Mouse (Mus musculus) gastrocnemius, postnatal 14 days (tissue): ENCODE data around the gene Asb10. TPM values are rescaled to one million over a fixed set of nuclear protein-coding genes. Genes with fewer than 3 reads are reported as not detected.
A peak's percentile ranks its signal among the peaks of the same experiment; 100 is the strongest.

ENCODE experiments used
- DNase-seq: peaks from one replicate; pipeline ENCODE4 v3.0.0; 2021; ENCODE audit warnings: mixed read lengths
- intact Hi-C: fragments of 180-260 bp; cut with DNase I; formaldehyde crosslinking; loops from one replicate; pipeline ENCODE4 v1.15.1; 2025; ENCODE audit warnings: low total_unique reads
- total RNA-seq, 2 experiments: library from RNA; stranded (reverse); gene quantifications; 2 replicates each; pipeline ENCODE4 v1.2.3; 2021

The Asb10 gene
- total RNA-seq, 2 experiments from 2014 or later = 36.2 to 38.4 TPM

GRCm38 (mm10) chr5:24539571-24540296 is 1.0 kb downstream of the Asb10 start:
- DNase-seq = no peak
- intact Hi-C loops = loop anchor here (10.0 kb wide), 1 partner anchor 115 kb away; no protein-coding TSS in a partner anchor

GRCm38 (mm10) chr5:24537618-24538017 is 3.2 kb downstream of the Asb10 start:
- DNase-seq = peak; percentile 72
- intact Hi-C loops = loop anchor here (10.0 kb wide), 1 partner anchor 117 kb away; no protein-coding TSS in a partner anchor

- no peak for DNase-seq
- intact Hi-C loops = loop anchor here (10.0 kb wide), 1 partner anchor 118 kb away; no protein-coding TSS in a partner anchor
Measured at GRCm38 (mm10) chr5:24536511-24536910, 4.3 kb downstream of the Asb10 start.

- no peak for DNase-seq
- intact Hi-C loops = loop anchor here (10.0 kb wide), 1 partner anchor 119 kb away; no protein-coding TSS in a partner anchor
Measured at GRCm38 (mm10) chr5:24535731-24536130, 5.0 kb downstream of the Asb10 start.

GRCm38 (mm10) chr5:24534292-24534691 is 6.5 kb downstream of the Asb10 start:
- no peak for DNase-seq
- intact Hi-C loops = loop anchor here (5.0 to 10.0 kb wide), 2 partner anchors 58 to 121 kb away; no protein-coding TSS in a partner anchor

GRCm38 (mm10) chr5:24533391-24533790 is 7.4 kb downstream of the Asb10 start:
- DNase-seq = no peak
- intact Hi-C loops = loop anchor here (5.0 to 10.0 kb wide), 2 partner anchors 59 to 121 kb away; no protein-coding TSS in a partner anchor

DNA sequence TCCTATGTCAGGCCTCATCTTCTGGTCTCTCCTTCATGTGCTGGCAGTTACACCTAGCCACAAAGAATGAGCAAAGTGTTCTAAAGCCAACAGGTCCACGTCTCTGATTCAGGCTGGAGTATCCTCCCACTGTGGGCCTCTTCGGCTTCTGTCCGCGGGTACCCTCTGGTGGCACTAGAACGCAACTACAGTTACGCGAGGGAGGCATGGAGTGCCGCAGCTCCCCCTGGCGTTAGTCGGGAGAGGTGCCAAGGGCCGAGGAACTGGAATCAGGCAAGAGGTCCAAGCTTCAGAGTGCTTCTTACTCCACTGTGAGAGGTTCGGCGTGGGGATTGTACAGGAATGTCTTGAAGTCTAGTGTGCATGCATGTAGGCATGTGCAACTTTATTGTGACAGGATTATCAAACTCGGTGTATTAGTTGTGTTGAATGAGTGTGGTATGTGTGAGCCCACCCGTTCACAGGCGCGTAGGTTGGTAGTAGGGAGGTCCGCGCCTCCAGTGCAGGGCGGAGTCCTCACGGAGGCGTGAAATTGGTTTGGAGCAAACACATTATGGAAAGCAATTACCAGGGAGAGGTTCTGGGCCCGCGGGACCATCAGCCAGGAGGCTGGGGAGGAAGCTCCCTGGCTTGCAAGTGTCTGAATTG is 10.6 kb downstream of the Asb10 start:
- intact Hi-C loops = loop anchor here (5.0 to 10.0 kb wide), 2 partner anchors 62 to 125 kb away; no protein-coding TSS in a partner anchor
- peak; percentile 94 for DNase-seq

DNA sequence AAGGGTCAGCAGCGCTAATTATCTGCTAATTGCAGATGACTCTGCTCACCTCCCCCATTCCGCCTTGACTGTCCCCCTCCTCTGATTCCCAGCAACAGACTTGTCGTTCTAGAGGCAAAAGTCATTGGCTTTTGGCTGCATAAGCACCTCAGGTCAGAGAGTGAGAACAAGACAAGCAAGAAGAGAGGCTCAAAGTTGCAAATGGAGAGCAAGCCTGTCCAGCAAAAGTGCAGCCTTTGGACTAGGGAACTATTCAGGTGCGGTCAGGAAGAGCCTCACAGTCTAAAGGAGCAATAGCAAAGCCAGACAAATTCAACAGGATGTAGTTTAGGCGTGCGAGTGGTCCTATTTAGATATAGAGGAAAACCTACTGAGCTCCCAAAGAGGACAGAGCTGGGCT is 13.0 kb downstream of the Asb10 start:
- intact Hi-C loops = loop anchor here (5.0 kb wide), 1 partner anchor 45 kb away; no protein-coding TSS in a partner anchor
- DNase-seq = no peak

GRCm38 (mm10) chr5:24526889-24527230 is 13.9 kb downstream of the Asb10 start, which contains the start of gene Gbx1:
Gene Gbx1 (minus strand): TSS chr5:24527202.
- intact Hi-C loops = loop anchor here (5.0 kb wide), 1 partner anchor 45 kb away; no protein-coding TSS in a partner anchor
- DNase-seq = peak; percentile 43

DNA sequence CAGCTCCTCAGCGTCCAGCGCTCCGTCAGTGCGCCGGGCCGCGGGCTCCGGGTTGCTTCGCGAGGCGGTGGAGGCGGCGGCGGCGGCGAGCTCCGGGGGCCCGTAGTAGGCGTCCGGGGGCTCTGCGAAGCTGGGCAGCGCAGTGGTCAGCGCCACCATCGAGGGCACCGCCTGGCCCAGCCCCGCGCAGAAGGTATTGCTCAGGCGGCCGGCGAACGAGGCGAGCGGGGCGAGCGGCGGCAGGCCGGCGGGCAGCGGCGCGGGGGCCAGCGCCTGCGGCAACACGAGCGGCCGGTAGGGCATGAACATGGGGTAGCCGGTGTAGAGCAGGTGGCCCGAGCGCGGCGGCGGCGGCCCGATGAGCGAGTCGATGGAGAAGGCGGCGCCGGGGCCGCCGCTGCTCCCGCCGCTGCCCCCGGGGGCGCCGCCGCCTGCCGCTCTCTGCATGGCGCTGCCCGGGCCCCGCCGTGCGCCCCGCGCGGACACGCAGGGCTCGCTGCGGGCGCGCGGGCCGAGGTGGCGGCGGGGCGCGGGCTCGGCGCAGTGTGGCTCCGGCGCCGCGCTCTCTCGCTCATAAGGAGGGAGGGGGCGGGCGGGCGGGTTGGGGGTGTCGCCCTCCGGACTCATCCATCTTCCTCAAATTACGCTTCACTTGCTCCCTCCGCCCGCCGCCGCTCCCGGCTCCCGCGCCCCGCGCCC is 14.4 kb downstream of the Asb10 start:
- no peak for DNase-seq
- intact Hi-C loops = loop anchor here (5.0 kb wide), 1 partner anchor 44 kb away; no protein-coding TSS in a partner anchor

DNA sequence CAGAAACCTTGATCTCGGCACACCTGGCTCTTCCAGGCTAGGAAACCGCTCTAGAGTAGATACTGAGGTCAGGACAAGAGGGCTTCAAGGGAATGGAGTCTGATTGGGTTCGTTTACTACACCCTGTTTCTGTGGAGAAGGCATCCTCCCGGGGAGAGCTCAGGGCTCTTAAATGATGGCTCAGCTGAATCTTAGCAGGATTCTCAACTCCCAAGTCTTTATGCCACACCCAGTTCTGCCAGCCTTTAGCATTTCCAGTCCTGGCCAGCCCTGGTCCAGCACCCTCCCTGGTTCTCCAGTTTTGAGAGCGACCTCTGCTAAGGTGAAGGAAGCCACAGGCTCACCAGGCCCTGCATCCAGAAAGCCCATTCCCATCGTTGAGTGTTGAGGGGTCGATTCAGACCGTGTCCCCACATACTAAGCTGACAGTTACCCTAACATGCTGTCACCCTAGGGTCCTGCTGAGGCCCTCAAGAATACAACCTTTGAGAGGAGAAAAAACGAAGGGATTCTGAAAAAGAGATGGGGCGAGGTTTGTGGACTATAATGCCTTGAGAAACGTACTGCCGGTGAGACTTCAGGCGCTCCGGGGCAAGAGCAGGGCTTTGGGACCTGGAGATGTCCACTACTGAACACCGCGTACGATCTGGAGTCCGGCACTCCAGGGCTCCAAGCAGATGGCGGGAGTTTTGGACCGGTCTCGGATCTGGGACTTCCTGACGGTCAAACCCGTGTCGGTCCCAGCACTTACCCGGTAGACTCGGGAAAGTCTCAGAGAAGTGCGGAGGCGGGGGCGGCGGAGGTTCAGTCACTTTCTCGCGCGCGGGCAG is 15.2 kb downstream of the Asb10 start:
- DNase-seq = no peak
- intact Hi-C loops = loop anchor here (5.0 kb wide), 1 partner anchor 43 kb away; no protein-coding TSS in a partner anchor

DNA sequence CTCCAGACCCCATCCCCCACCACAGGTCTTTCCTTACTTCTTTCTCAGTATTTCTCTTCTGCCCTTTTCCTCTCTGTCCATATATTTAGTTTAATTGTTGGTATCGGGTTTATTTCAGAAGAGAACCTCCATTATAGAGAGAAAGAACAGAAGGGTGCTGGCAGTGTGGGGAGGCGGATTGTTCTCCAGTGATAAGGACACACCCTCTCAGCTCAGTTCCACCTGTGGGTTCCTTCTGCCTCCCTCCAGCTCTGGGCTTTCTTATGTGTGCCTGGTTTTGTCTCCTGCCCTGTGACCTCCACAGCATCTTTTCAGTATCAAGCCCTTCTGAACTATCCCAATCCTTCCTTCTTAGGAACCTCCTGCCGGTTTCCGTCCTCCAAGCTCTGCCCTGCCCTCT is 16.3 kb downstream of the Asb10 start:
- intact Hi-C loops = no loop called here
- DNase-seq = no peak

GRCm38 (mm10) chr5:24523806-24524205 is 17.0 kb downstream of the Asb10 start:
- no peak for DNase-seq
- intact Hi-C loops = no loop called here

- no peak for DNase-seq
- intact Hi-C loops = no loop called here
Measured at GRCm38 (mm10) chr5:24521366-24521765, 19.4 kb downstream of the Asb10 start.

GRCm38 (mm10) chr5:24512271-24512670 is 28.5 kb downstream of the Asb10 start:
- intact Hi-C loops = no loop called here
- DNase-seq = peak; percentile 62

- intact Hi-C loops = no loop called here
- DNase-seq = peak; percentile 56
Measured at GRCm38 (mm10) chr5:24510635-24511034, 30.1 kb downstream of the Asb10 start.

DNA sequence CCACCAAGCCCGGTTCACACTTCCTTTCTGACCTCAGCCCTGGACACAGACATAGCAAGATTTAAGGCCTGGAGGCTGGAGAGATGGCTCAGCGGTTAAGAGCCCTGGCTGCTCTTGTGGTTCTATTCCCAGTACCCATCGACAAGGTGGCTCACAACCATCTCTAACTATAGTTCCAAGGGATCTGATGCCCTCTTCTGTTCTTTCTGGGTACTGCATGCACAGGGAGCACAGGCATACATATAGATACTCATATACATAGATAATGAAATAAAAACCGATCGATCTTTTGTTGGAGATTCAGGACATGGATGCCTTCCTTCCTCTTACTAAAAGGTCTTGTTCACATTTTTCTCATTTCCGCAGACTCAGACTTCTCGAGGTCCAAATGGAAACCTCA is 32.4 kb downstream of the Asb10 start:
- intact Hi-C loops = no loop called here

DNA sequence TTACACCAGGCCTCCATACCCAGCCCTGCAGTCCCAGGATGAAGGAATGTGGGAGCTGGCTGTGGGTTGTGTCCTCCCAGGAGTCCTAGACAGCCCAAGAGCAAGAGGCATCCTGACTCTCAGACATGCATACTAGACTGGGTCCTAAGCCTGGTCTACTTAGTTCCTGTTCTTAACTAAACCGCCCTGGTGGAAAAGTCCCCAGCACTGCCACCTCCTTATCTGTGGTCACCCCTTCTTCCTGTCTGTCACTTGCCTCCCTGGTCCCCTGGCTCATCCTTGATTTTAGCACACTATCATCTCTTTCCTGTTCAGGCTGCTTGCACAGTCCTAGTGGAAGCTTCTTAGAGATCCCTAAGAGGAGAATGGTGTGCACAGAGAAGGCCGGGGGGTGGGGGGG is 35.3 kb downstream of the Asb10 start:
- no peak for DNase-seq
- intact Hi-C loops = no loop called here

More for the DNA sequence above, 32.4 kb downstream of the Asb10 start:
- no peak for DNase-seq

GRCm38 (mm10) chr5:24502786-24503185 is 38.0 kb downstream of the Asb10 start:
- intact Hi-C loops = no loop called here

More at GRCm38 (mm10) chr5:24502786-24503185, 38.0 kb downstream of the Asb10 start:
- DNase-seq = no peak
